Mouse (Mus musculus) G1E (cell line): ENCODE data around the gene Ift74.

ENCODE experiments used
- CTCF ChIP-seq: IDR thresholded peaks from 2 replicates; pipeline ENCODE4 v1.5.1; 2012; ENCODE audit warnings: low read depth, low read length, inconsistent platforms, mixed read lengths
- GATA1 ChIP-seq: IDR thresholded peaks from 2 replicates; pipeline ENCODE4 v1.6.1; 2012; ENCODE audit warnings: borderline replicate concordance, low read length, inconsistent platforms, mixed read lengths
- GATA2 ChIP-seq: IDR thresholded peaks from 2 replicates; pipeline ENCODE4 v1.6.1; 2012; ENCODE audit warnings: low read depth, low read length, inconsistent platforms, borderline replicate concordance
- POLR2AphosphoS5 ChIP-seq: IDR thresholded peaks from 2 replicates; pipeline ENCODE4 v1.6.1; 2012; ENCODE audit warnings: low read depth, low read length, inconsistent platforms; ENCODE audit not compliant: insufficient replicate concordance
- TAL1 ChIP-seq: conservative IDR thresholded peaks from 2 replicates; pipeline ENCODE4 v1.6.1; 2012; ENCODE audit warnings: low read depth, low read length, inconsistent platforms, mixed read lengths

- TF ChIP-seq CTCF (no peak), TAL1 (no peak), POLR2AphosphoS5 (no peak), GATA1 (no peak), GATA2 (no peak)
Measured at GRCm38 (mm10) chr4:94669718-94670117, 55.4 kb downstream of the Ift74 start.
